Mouse (Mus musculus) E14TG2a.4 (cell line): Measurements from ENCODE around the gene Rab3a.

Experiments used
- CTCF ChIP-seq: conservative IDR thresholded peaks from 2 replicates; pipeline ENCODE4 v1.5.1; 2014; ENCODE audit warnings: low read length
- NANOG ChIP-seq: IDR thresholded peaks from 2 replicates; pipeline ENCODE4 v1.6.1; 2014; ENCODE audit warnings: borderline replicate concordance, low read length, mixed read lengths
- POU5F1 ChIP-seq: IDR thresholded peaks from 2 replicates; pipeline ENCODE4 v1.6.1; 2014; ENCODE audit warnings: low read length, borderline replicate concordance

GRCm38 (mm10) chr8:70724216-70724615, 30.3 kb upstream of the Rab3a start:
- TF ChIP-seq CTCF (no peak), POU5F1 (no peak), NANOG (no peak)
